Mouse (Mus musculus) intestine, embryonic 16.5 days (tissue): ENCODE measurements around the gene Zdhhc17. TPM values are rescaled to one million over a fixed set of nuclear protein-coding genes. Genes with fewer than 3 reads are reported as not detected.

Source experiments
- ATAC-seq: fragments of 200-750 bp; cut with Nextera tagmentation; 2 replicates; pipeline ENCODE4 v1.8.0; 2017; ENCODE audit warnings: moderate TSS enrichment, moderate library complexity
- H3K27ac ChIP-seq: fragments of 300-500 bp; sonication (generic); 2 replicates; pipeline ENCODE4 v1.5.1; 2014; ENCODE audit warnings: mild to moderate bottlenecking, low read length
- H3K27me3 ChIP-seq: fragments of 300-500 bp; sonication (generic); replicated peaks from 2 replicates; pipeline ENCODE4 v1.6.1; 2014; ENCODE audit warnings: low read length, control low read depth, mixed read lengths; ENCODE audit not compliant: control insufficient read depth, insufficient read depth
- H3K36me3 ChIP-seq: fragments of 300-500 bp; sonication (generic); 2 replicates; pipeline ENCODE4 v1.6.1; 2014; ENCODE audit warnings: low read length, control low read depth; ENCODE audit not compliant: control insufficient read depth, insufficient read depth
- H3K4me1 ChIP-seq: fragments of 300-500 bp; sonication (generic); 2 replicates; pipeline ENCODE4 v1.6.1; 2014; ENCODE audit warnings: low read length, control low read depth, mixed read lengths; ENCODE audit not compliant: control insufficient read depth, insufficient read depth
- H3K4me2 ChIP-seq: fragments of 300-500 bp; sonication (generic); 2 replicates; pipeline ENCODE4 v1.6.1; 2014; ENCODE audit warnings: low read depth, low read length, control low read depth
- H3K4me3 ChIP-seq: fragments of 300-500 bp; sonication (generic); 2 replicates; pipeline ENCODE4 v1.5.1; 2014; ENCODE audit warnings: mild to moderate bottlenecking, low read length
- H3K9ac ChIP-seq: fragments of 300-500 bp; sonication (generic); 2 replicates; pipeline ENCODE4 v1.6.1; 2014; ENCODE audit warnings: low read depth, low read length
- H3K9me3 ChIP-seq: fragments of 300-500 bp; sonication (generic); 2 replicates; pipeline ENCODE4 v1.6.1; 2016; ENCODE audit warnings: low read length, control low read depth; ENCODE audit not compliant: control insufficient read depth
- WGBS: fragments of 180-500 bp; shearing (Covaris S2); extraction: QIAGEN DNeasy Blood & Tissue Kit; methylation state at CpG from one replicate; pipeline ENCODE4 v1.1.7; 2014; 5-methylcytosine and 5-hydroxymethylcytosine counted together
- polyA plus RNA-seq: library from polyadenylated mRNA; unstranded; fragments of >200 nt; fragmentation: Nextera tagmentation; extraction: Ambion mirVana; gene quantifications from 2 replicates; pipeline ENCODE4 v1.2.1, GENCODE M21; 2015

Zdhhc17 gene
- polyA plus RNA-seq, 1 experiment from 2014 or later: 14.8 TPM

GRCm38 (mm10) chr10:110991307-110992046, 18.5 kb downstream of the Zdhhc17 start:
- H3K4me2 ChIP-seq: no peak overlapping the region
- peaks cover 11% of the 10 kb centered on the region for H3K4me1 ChIP-seq
- no peak overlapping the region for H3K27ac ChIP-seq
- no peaks in the 10 kb centered on the region for H3K27me3 ChIP-seq
- ATAC-seq: peak; percentile 55
- H3K9me3 ChIP-seq: no peaks in the 10 kb centered on the region
- H3K36me3 ChIP-seq: no peaks in the 10 kb centered on the region
- H3K9ac ChIP-seq: no peak overlapping the region
- H3K4me3 ChIP-seq: no peak overlapping the region
- 65% methylated on average over 6 of the region's 6 CpGs for WGBS

- no peak overlapping the region for H3K4me3 ChIP-seq
- H3K9me3 ChIP-seq: no peaks in the 10 kb centered on the region
- H3K4me1 ChIP-seq: peaks cover 11% of the 10 kb centered on the region
- no peaks in the 10 kb centered on the region for H3K27me3 ChIP-seq
- H3K9ac ChIP-seq: no peak overlapping the region
- WGBS: 54% methylated on average over 2 of the region's 2 CpGs
- ATAC-seq: no peak
- H3K4me2 ChIP-seq: no peak overlapping the region
- no peaks in the 10 kb centered on the region for H3K36me3 ChIP-seq
- H3K27ac ChIP-seq: no peak overlapping the region
Observed at GRCm38 (mm10) chr10:110989729-110990128, 20.2 kb downstream of the Zdhhc17 start.

GRCm38 (mm10) chr10:110986682-110987081, 23.3 kb downstream of the Zdhhc17 start:
- WGBS: 89% methylated on average over 17 of the region's 17 CpGs
- no peak for ATAC-seq
- no peak overlapping the region for H3K9ac ChIP-seq
- H3K4me1 ChIP-seq: peaks cover 4% of the 10 kb centered on the region
- no peak overlapping the region for H3K27ac ChIP-seq
- H3K9me3 ChIP-seq: no peaks in the 10 kb centered on the region
- H3K4me3 ChIP-seq: no peak overlapping the region
- H3K27me3 ChIP-seq: no peaks in the 10 kb centered on the region
- H3K4me2 ChIP-seq: no peak overlapping the region
- no peaks in the 10 kb centered on the region for H3K36me3 ChIP-seq

- Histone ChIP-seq H3K9ac (no peak overlapping the region), H3K4me1 (no peaks in the 10 kb centered on the region), H3K4me3 (no peak overlapping the region), H3K9me3 (no peaks in the 10 kb centered on the region), H3K27ac (no peak overlapping the region), H3K4me2 (no peak overlapping the region), H3K36me3 (no peaks in the 10 kb centered on the region), H3K27me3 (no peaks in the 10 kb centered on the region)
- WGBS: 87% methylated on average over 4 of the region's 4 CpGs
- no peak for ATAC-seq
Observed at GRCm38 (mm10) chr10:110982771-110983170, 27.2 kb downstream of the Zdhhc17 start.

GRCm38 (mm10) chr10:110980441-110980840, 29.5 kb downstream of the Zdhhc17 start:
- Histone ChIP-seq H3K36me3 (no peaks in the 10 kb centered on the region), H3K9ac (no peak overlapping the region), H3K4me1 (no peaks in the 10 kb centered on the region), H3K27ac (no peak overlapping the region), H3K4me2 (no peak overlapping the region), H3K27me3 (no peaks in the 10 kb centered on the region), H3K4me3 (no peak overlapping the region), H3K9me3 (no peaks in the 10 kb centered on the region)
- WGBS: 71% methylated on average over 6 of the region's 6 CpGs
- peak; percentile 78 for ATAC-seq

GRCm38 (mm10) chr10:110979431-110979830, 30.5 kb downstream of the Zdhhc17 start:
- no peaks in the 10 kb centered on the region for H3K27me3 ChIP-seq
- H3K27ac ChIP-seq: no peak overlapping the region
- no peak overlapping the region for H3K4me2 ChIP-seq
- WGBS: 85% methylated on average over 2 of the region's 2 CpGs
- no peak overlapping the region for H3K4me3 ChIP-seq
- peaks cover 3% of the 10 kb centered on the region; the same call in 1 of the 2 replicates for H3K36me3 ChIP-seq
- H3K9ac ChIP-seq: no peak overlapping the region
- H3K4me1 ChIP-seq: no peaks in the 10 kb centered on the region
- no peak for ATAC-seq
- H3K9me3 ChIP-seq: no peaks in the 10 kb centered on the region

GRCm38 (mm10) chr10:110977379-110977778, 32.6 kb downstream of the Zdhhc17 start:
- H3K27ac ChIP-seq: no peak overlapping the region
- H3K36me3 ChIP-seq: peaks cover 3% of the 10 kb centered on the region; the same call in 1 of the 2 replicates
- 66% methylated on average over 2 of the region's 2 CpGs for WGBS
- H3K27me3 ChIP-seq: no peaks in the 10 kb centered on the region
- H3K4me3 ChIP-seq: no peak overlapping the region
- no peaks in the 10 kb centered on the region for H3K4me1 ChIP-seq
- no peak overlapping the region for H3K9ac ChIP-seq
- ATAC-seq: no peak
- no peak overlapping the region for H3K4me2 ChIP-seq
- no peaks in the 10 kb centered on the region for H3K9me3 ChIP-seq

GRCm38 (mm10) chr10:110976046-110976445, 33.9 kb downstream of the Zdhhc17 start:
- H3K4me1 ChIP-seq: no peaks in the 10 kb centered on the region; the same call in 1 of the 2 replicates
- no peak overlapping the region for H3K27ac ChIP-seq
- no peak overlapping the region for H3K9ac ChIP-seq
- no peaks in the 10 kb centered on the region for H3K27me3 ChIP-seq
- H3K4me3 ChIP-seq: no peak overlapping the region
- no peak overlapping the region for H3K4me2 ChIP-seq
- peaks cover 3% of the 10 kb centered on the region; the same call in 1 of the 2 replicates for H3K36me3 ChIP-seq
- 9% methylated on average over 1 of the region's 1 CpGs for WGBS
- ATAC-seq: no peak; the same call in 1 of the 2 replicates
- H3K9me3 ChIP-seq: no peaks in the 10 kb centered on the region

- peaks cover 3% of the 10 kb centered on the region; the same call in 1 of the 2 replicates for H3K36me3 ChIP-seq
- no peak overlapping the region for H3K4me2 ChIP-seq
- no peak overlapping the region for H3K27ac ChIP-seq
Observed at GRCm38 (mm10) chr10:110974885-110975284, 35.1 kb downstream of the Zdhhc17 start.

More at GRCm38 (mm10) chr10:110974885-110975284, 35.1 kb downstream of the Zdhhc17 start:
- ATAC-seq: no peak
- Histone ChIP-seq H3K9ac (no peak overlapping the region), H3K27me3 (no peaks in the 10 kb centered on the region), H3K9me3 (no peaks in the 10 kb centered on the region), H3K4me3 (no peak overlapping the region), H3K4me1 (no peaks in the 10 kb centered on the region; the same call in 1 of the 2 replicates)
- WGBS: 93% methylated on average over 1 of the region's 1 CpGs
